Mouse (Mus musculus) heart, postnatal 4 days (tissue): ENCODE results near the gene Mitd1. TPM values are rescaled to one million over a fixed set of nuclear protein-coding genes. Genes with fewer than 3 reads are reported as not detected.

Experiments used
- DNase-seq: peaks from one replicate; pipeline ENCODE4 v3.0.0; 2021
- total RNA-seq, 2 experiments: library from RNA; stranded (reverse); gene quantifications; 2 replicates each; pipeline ENCODE4 v1.2.3; 2021

Gene Mitd1
- total RNA-seq = 1 to 10 TPM; 5.8 to 7.9 TPM

- peak; percentile 93 for DNase-seq
These were observed at the start of gene Mitd1, which contains the start of gene Mrpl30 for GRCm38 (mm10) chr1:37890025-37890652. Gene Mitd1, minus strand, starts transcription at chr1:37890411. Gene Mrpl30, plus strand, starts transcription at chr1:37890477.

DNA sequence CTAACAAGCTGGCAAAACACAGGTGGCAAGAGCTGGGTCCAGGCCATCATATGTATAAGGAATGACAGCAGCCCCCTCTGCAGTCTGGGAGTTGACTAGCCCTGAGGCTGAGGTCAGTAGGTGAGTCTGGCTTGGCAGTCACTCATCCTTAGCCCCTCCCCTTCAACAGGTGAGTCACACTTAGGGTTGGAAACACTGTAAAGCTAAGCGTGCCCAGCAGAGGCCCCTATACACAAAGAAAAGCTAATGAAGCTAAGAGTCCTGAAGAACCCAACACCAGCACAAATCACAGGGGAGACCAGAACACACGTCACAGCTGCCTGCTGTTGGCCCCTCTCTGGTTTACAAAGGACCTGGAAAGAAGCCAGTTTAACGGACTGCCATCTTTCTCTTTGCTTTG, 41.6 kb upstream of the Mitd1 start:
- DNase-seq = no peak

DNA sequence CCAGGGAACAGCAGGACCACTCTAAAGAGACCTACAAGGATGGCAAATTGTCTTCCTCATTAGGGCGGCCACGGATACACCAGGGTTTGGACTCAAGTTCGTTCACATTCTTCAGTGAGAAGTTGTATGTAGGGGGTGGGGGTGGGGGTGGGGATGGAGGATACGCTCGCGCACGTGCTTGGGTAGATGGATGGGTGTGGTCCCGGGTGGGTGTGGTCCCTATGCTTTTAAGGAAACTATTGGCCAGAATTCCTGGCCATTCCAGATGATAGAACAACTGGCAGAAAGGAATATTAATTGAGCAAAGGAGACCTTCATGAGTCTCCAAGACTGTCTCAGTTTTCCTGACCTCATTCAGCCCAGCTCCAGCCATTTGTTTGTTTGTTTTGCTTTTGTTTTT, 35.8 kb upstream of the Mitd1 start:
- no peak for DNase-seq

DNA sequence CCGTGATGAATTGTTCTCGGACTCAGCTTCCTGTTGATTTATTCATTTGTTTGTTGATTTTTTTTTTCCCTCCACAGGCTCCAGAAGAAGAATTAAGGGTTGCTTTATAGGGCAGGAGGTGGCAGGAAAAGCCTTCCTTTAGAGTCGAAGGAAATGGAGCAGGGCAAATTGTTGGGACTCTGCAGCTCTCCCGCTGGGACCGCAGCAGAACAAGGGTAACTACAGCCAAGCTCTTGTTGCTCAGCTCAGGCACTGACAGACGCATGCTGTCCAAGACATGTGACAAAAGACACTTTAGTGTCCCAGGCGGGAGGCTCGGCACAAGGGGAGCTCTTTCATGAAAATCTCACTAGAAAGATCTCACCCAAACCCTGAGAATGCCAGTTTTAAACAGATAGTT, 32.3 kb upstream of the Mitd1 start:
- no peak for DNase-seq

- DNase-seq = no peak
These were observed 27.9 kb upstream of the Mitd1 start for GRCm38 (mm10) chr1:37918096-37918495.

GRCm38 (mm10) chr1:37917666-37918065, 27.5 kb upstream of the Mitd1 start:
- no peak for DNase-seq

DNA sequence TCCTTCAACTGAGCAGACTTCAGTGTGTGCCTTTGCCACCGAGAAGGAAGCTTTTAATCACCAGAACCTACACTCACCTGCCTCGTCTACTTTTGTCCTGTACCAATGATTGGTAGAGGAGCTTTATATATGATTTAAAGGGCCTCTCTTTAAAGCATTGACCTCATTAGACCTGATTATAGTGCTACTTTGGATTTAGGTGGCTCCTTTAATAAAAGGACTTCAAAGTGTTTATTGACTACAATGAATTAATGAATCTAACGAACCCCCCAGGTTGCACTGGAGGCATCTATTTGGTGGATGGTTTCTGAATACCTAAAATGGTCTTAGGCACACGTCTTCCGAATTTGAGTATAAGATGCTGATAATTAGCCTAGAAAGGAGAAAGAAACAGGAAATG, 26.2 kb upstream of the Mitd1 start, which contains the start of gene Lyg2:
Gene Lyg2 (minus strand): TSS at position 101 of the 400 bp plus-strand sequence.
- no peak for DNase-seq

GRCm38 (mm10) chr1:37912751-37913150, 22.5 kb upstream of the Mitd1 start:
- no peak for DNase-seq

DNA sequence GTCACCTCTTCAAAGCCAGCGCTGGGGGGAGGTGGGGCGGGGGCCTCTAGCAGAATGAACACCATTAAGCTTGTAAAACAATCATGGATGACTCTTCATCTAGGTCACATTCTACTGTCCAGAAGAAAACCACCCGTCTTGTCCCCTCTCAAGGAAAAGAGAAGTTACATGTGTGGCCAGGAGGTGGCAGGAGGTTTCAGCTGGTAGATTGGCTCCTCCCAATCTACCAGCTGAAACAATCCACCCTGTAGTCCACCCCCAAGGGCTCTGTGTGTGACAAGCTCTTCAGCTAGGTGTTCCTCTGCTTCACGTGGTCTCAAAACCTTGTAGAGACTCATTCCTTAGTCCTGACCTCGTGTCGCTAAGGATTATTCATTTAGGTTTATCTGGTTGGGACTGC, 13.0 kb upstream of the Mitd1 start:
- DNase-seq = peak; percentile 44

- no peak for DNase-seq
These were observed 10.1 kb upstream of the Mitd1 start for GRCm38 (mm10) chr1:37900288-37900687.

GRCm38 (mm10) chr1:37899816-37900215, 9.6 kb upstream of the Mitd1 start:
- DNase-seq = no peak

- DNase-seq = no peak
These were observed 4.4 kb upstream of the Mitd1 start for GRCm38 (mm10) chr1:37894606-37895005.

DNA sequence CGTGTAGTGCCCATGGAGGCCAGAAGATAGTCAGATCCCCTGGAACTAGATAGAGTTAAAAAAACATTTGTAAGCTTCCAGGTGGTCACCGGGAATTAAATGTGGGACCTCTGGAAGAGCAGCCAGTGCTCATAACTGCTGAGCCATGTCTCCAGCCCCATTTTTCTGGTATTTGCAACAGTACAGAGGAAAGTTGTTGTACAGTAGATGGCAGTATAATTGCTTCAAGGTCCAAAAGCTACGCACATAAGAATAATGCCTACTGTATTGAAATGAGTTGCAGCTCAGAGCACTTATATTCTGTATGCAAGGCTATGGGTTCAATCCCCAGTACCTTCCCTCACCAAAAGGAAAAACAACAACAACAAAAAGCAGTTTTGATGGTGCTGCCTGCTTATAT, 1.2 kb upstream of the Mitd1 start:
- DNase-seq = no peak

GRCm38 (mm10) chr1:37889206-37889605, 1.0 kb downstream of the Mitd1 start:
- DNase-seq = no peak

- DNase-seq = no peak
These were observed 5.8 kb downstream of the Mitd1 start for GRCm38 (mm10) chr1:37884451-37884850.

DNA sequence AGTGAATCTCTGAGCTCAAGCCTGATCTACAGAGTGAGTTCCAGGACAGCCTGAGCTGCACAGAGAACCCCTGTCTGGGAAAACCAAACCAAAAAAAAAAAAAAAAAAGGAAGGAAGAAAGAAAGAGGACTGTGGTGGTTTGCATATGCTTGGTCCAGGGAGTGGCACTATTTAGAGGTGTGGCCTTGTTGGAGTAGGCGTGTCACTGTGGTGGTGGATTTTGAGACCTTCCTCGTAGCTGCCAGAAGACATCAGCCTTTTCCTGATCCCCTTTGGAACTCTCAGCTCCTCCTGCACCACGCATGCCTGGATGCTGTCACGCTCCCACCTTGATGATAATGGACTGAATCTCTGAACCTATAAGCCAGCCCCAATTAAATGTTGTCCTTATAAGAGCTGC, 6.8 kb downstream of the Mitd1 start:
- DNase-seq = no peak

- no peak for DNase-seq
These were observed 12.3 kb downstream of the Mitd1 start for GRCm38 (mm10) chr1:37877736-37878460.

DNA sequence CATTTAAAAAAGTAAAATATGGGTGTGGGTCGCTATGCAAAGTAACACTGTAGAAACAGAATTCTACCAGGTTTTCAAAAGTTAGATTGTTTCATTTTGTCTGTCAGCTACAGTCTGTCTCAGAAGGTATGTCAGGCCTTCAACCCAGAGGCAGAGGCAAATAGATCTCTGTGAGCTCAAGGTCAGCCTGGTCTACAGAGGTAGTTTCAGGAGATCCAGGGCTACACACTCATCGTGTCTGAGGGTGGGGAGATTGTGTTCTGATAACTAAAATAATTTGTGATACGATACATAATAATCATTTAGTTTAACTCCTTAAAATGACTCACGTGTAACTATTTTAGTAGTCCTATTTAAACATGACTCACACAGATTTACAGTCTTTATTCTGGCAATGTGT, 17.1 kb downstream of the Mitd1 start:
- no peak for DNase-seq

- DNase-seq = peak; percentile 83
These were observed 17.8 kb downstream of the Mitd1 start for GRCm38 (mm10) chr1:37872131-37873067.

GRCm38 (mm10) chr1:37871704-37872103, 18.5 kb downstream of the Mitd1 start, which contains the start of gene Lipt1:
Gene Lipt1, plus strand, starts transcription at chr1:37871738.
- DNase-seq = no peak

GRCm38 (mm10) chr1:37869362-37869761, 20.8 kb downstream of the Mitd1 start:
- no peak for DNase-seq

DNA sequence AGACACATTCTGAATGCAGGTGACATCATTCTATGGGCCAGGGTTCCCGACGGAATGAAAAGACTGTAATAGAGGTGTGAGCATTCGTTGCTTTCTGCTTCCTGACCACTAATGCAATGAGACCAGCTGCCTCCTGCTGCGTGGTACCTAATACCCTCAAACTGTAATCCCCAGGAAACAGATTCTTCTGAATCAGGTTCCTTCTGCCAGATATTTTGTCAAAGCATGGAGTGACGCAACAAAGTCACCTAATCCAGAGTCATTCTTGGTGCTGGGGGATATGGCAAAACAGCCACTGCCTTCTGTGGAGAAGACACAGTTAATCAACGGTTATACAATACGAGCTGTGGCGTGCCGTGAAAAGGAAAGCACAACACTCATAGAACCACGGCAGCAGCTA, 21.6 kb downstream of the Mitd1 start:
- no peak for DNase-seq
